Comparison of ENCODE assay signal across 35 mouse cellular contexts in genomic region chr7:116493267-116494003, GRCm38 (mm10). TPM values are rescaled to one million over a fixed set of nuclear protein-coding genes. Genes with fewer than 3 reads are reported as not detected.
A peak's percentile ranks its signal among the peaks of the same experiment; 100 is the strongest.
DNase-seq lines count a peak whose midpoint lies in the region; ATAC-seq and TF ChIP-seq lines count a peak whose summit lies in the region.
"Had no signal": no experiment of that assay in that cellular context is flagged by ENCODE, and none has a peak within 500 bp of the region (broad histone marks: within the 10 kb centered on the region; RNA-seq: fewer than 3 reads in every experiment).

No protein-coding gene starts in this region.

- no peak overlapping the region for H3K4me3 ChIP-seq in liver, postnatal 0 days (ENCODE audit: low read depth, low read length)
- peak overlapping the region; percentile 29 to 30; a peak in 3 of 4 replicates for H3K4me3 ChIP-seq in MEL (ENCODE audit: control insufficient read depth in 1 of 2, insufficient read depth in 1 of 2, low read depth in 2 of 2, low read length in 2 of 2)
- no peak overlapping the region for H3K4me3 ChIP-seq in bone marrow macrophage, adult 2 months (ENCODE audit: insufficient read depth, low read length)
- no peak overlapping the region for H3K4me3 ChIP-seq in stomach, postnatal 0 days (ENCODE audit: low read depth, low read length)
- no peak overlapping the region for H3K4me3 ChIP-seq in intestine, embryonic 15.5 days (replicated peaks)
- H3K4me3 ChIP-seq: embryonic facial prominence, embryonic 10.5 days; embryonic facial prominence, embryonic 13.5 days; erythroblast, embryonic 14.5 days; forebrain, embryonic 13.5 days; gastrocnemius, adult 2 months; heart, embryonic 12.5 days; heart, embryonic 15.5 days; hindbrain, embryonic 10.5 days; hindbrain, embryonic 13.5 days had no signal

- H3K4me1 ChIP-seq in liver, postnatal 0 days (ENCODE audit: insufficient read depth): no peaks in the 10 kb centered on the region
- H3K4me1 ChIP-seq in MEL (ENCODE audit: control insufficient read depth in 1 of 2, insufficient read depth in 2 of 2, low read length in 2 of 2): peaks cover 2 to 9% of the 10 kb centered on the region in 2 experiments; a peak in 3 of 4 replicates
- peaks cover 37% of the 10 kb centered on the region for H3K4me1 ChIP-seq in bone marrow macrophage, adult 2 months (ENCODE audit: control insufficient read depth, insufficient read depth, low read length)
- H3K4me1 ChIP-seq in stomach, postnatal 0 days (replicated peaks; ENCODE audit: control insufficient read depth, insufficient read depth): no peaks in the 10 kb centered on the region
- no peaks in the 10 kb centered on the region for H3K4me1 ChIP-seq in intestine, embryonic 15.5 days (replicated peaks)
- H3K4me1 ChIP-seq: embryonic facial prominence, embryonic 10.5 days; embryonic facial prominence, embryonic 13.5 days; forebrain, embryonic 13.5 days; heart, embryonic 12.5 days; heart, embryonic 15.5 days; hindbrain, embryonic 10.5 days; hindbrain, embryonic 13.5 days had no signal

- WGBS in liver, postnatal 0 days (ENCODE audit: insufficient replicate concordance): 54% methylated on average over 7 of the region's 7 CpGs
- 74% methylated on average over 7 of the region's 7 CpGs for WGBS in stomach, postnatal 0 days
- WGBS in intestine, embryonic 15.5 days: 77% methylated on average over 7 of the region's 7 CpGs

- H3K27ac ChIP-seq in liver, postnatal 0 days (ENCODE audit: low read depth): peak overlapping the region; percentile 72
- peak overlapping the region; percentile 89 for H3K27ac ChIP-seq in MEL (ENCODE audit: control insufficient read depth, low read depth, low read length)
- H3K27ac ChIP-seq in bone marrow macrophage, adult 2 months (ENCODE audit: insufficient read depth, low read depth, low read length): peak overlapping the region; percentile 91
- no peak overlapping the region for H3K27ac ChIP-seq in stomach, postnatal 0 days (replicated peaks)
- no peak overlapping the region for H3K27ac ChIP-seq in intestine, embryonic 15.5 days
- H3K27ac ChIP-seq: embryonic facial prominence, embryonic 10.5 days; embryonic facial prominence, embryonic 13.5 days; forebrain, embryonic 13.5 days; gastrocnemius, adult 2 months; heart, embryonic 15.5 days; hindbrain, embryonic 10.5 days; hindbrain, embryonic 13.5 days; hindbrain, postnatal 0 days had no signal

- no peaks in the 10 kb centered on the region for H3K27me3 ChIP-seq in liver, postnatal 0 days (ENCODE audit: insufficient read depth, low read length)
- H3K27me3 ChIP-seq in MEL (ENCODE audit: control insufficient read depth in 1 of 2, insufficient read depth in 2 of 2, low read length in 2 of 2): no peaks in the 10 kb centered on the region
- no peaks in the 10 kb centered on the region for H3K27me3 ChIP-seq in stomach, postnatal 0 days (ENCODE audit: control insufficient read depth, insufficient read depth, low read length)
- H3K27me3 ChIP-seq in intestine, embryonic 15.5 days (replicated peaks): no peaks in the 10 kb centered on the region
- H3K27me3 ChIP-seq: CH12.LX; embryonic facial prominence, embryonic 13.5 days; forebrain, embryonic 13.5 days; heart, embryonic 12.5 days; heart, embryonic 15.5 days; hindbrain, embryonic 13.5 days had no signal

- no peak for ATAC-seq in liver, postnatal 0 days
- ATAC-seq in stomach, postnatal 0 days (ENCODE audit: low FRiP score, low TSS enrichment): peak; percentile 23; the same call in 1 of the 2 replicates
- no peak for ATAC-seq in frontal cortex, adult (ENCODE audit: low TSS enrichment)
- no peak for ATAC-seq in intestine, embryonic 15.5 days
- ATAC-seq: activated CD4-positive, CD25-positive, alpha-beta regulatory T cell, adult 4 months; forebrain, embryonic 13.5 days; forebrain, embryonic 16.5 days; hindbrain, postnatal 0 days; inflammation-experienced regulatory T-cells, adult 6 months had no signal

- H3K9me3 ChIP-seq in liver, postnatal 0 days (ENCODE audit: low read length): peaks cover 3% of the 10 kb centered on the region; the same call in 1 of the 2 replicates
- H3K9me3 ChIP-seq in MEL (replicated peaks; ENCODE audit: insufficient read depth, low read length): no peaks in the 10 kb centered on the region
- no peaks in the 10 kb centered on the region for H3K9me3 ChIP-seq in stomach, postnatal 0 days (ENCODE audit: control insufficient read depth, low read length)
- H3K9me3 ChIP-seq in intestine, embryonic 15.5 days: no peaks in the 10 kb centered on the region
- H3K9me3 ChIP-seq: embryonic facial prominence, embryonic 10.5 days; embryonic facial prominence, embryonic 13.5 days; forebrain, embryonic 13.5 days; heart, embryonic 15.5 days; hindbrain, embryonic 10.5 days; hindbrain, embryonic 13.5 days had no signal

- no peak overlapping the region for H3K4me2 ChIP-seq in liver, postnatal 0 days (ENCODE audit: low read depth, low read length)
- H3K4me2 ChIP-seq in stomach, postnatal 0 days (replicated peaks; ENCODE audit: low read depth): no peak overlapping the region
- H3K4me2 ChIP-seq in intestine, embryonic 15.5 days (replicated peaks): no peak overlapping the region
- H3K4me2 ChIP-seq: embryonic facial prominence, embryonic 13.5 days; forebrain, embryonic 13.5 days; heart, embryonic 12.5 days; heart, embryonic 15.5 days; hindbrain, embryonic 13.5 days had no signal

- no peak for DNase-seq in liver, postnatal 0 days
- DNase-seq in liver (no peak), MEL (ENCODE audit: low read depth, low spot score) (peak; percentile 69)
- DNase-seq in stomach, postnatal 0 days (ENCODE audit: low spot score): no peak
- DNase-seq in embryo, embryonic 10.5 days (ENCODE audit: low spot score): no peak
- DNase-seq: adrenal gland, adult 8-10 months; adrenal gland, postnatal 25 days; B cell, adult 2 months; cerebellum, adult 11 months; cerebellum, adult 2 months; cerebellum, adult 9-11 months; cerebellum, postnatal 25 days; embryo, embryonic 11 days; gastrocnemius, adult 2 months; gastrocnemius, postnatal 14 days; heart, adult 11 months; heart, postnatal 10 days; heart, postnatal 36 days had no signal

- H3K9ac ChIP-seq in liver, postnatal 0 days (replicated peaks): no peak overlapping the region
- H3K9ac ChIP-seq in MEL (ENCODE audit: control insufficient read depth, low read depth, low read length, poor library complexity, severe bottlenecking): peak overlapping the region; percentile 60
- H3K9ac ChIP-seq in stomach, postnatal 0 days (ENCODE audit: low read length): no peak overlapping the region
- H3K9ac ChIP-seq in intestine, embryonic 15.5 days: no peak overlapping the region
- H3K9ac ChIP-seq: embryonic facial prominence, embryonic 13.5 days; forebrain, embryonic 13.5 days; heart, embryonic 12.5 days; heart, embryonic 15.5 days; hindbrain, embryonic 13.5 days had no signal

- no peak for TF ChIP-seq RAD21 in MEL (IDR thresholded peaks at IDR 0.05; ENCODE audit: low read depth, low read length)

- TF ChIP-seq CTCF in liver, postnatal 0 days (IDR thresholded peaks at IDR 0.05; ENCODE audit: low read depth): no peak
- no peak for TF ChIP-seq CTCF in MEL (IDR thresholded peaks at IDR 0.05 in 2 of 3, conservative IDR thresholded peaks at IDR 0.05 in 1 of 3; ENCODE audit: control insufficient read depth in 1 of 3, insufficient read depth in 1 of 3, low read depth in 2 of 3, low read length in 3 of 3, poor library complexity in 1 of 3, severe bottlenecking in 1 of 3)
- no peak for TF ChIP-seq CTCF in bone marrow macrophage, adult 2 months (IDR thresholded peaks at IDR 0.05; ENCODE audit: low read depth, low read length)
- TF ChIP-seq CTCF in stomach, postnatal 0 days (IDR thresholded peaks at IDR 0.05; ENCODE audit: low read depth): no peak

- TF ChIP-seq POLR2A in MEL (IDR thresholded peaks at IDR 0.05; ENCODE audit: control insufficient read depth in 1 of 2, insufficient read depth in 1 of 2, low read depth in 1 of 2, low read length in 2 of 2, poor library complexity in 1 of 2): 0 out of 4 replicates have a peak, but pooled peaks of 1 of the 2 experiments have one; percentile 18
- no peak for TF ChIP-seq POLR2A in bone marrow macrophage, adult 2 months (IDR thresholded peaks at IDR 0.05; ENCODE audit: borderline replicate concordance, low read depth, low read length)

- H3K79me2 ChIP-seq in MEL (ENCODE audit: control insufficient read depth, insufficient read depth, low read length, poor library complexity): no peaks in the 10 kb centered on the region

- no peaks in the 10 kb centered on the region for H3K36me3 ChIP-seq in liver, postnatal 0 days (replicated peaks; ENCODE audit: insufficient read depth, low read length)
- peaks cover 0 to 8% of the 10 kb centered on the region in 2 experiments; a peak in 2 of 4 replicates for H3K36me3 ChIP-seq in MEL (ENCODE audit: control insufficient read depth in 1 of 2, insufficient read depth in 2 of 2, low read length in 2 of 2)
- H3K36me3 ChIP-seq in stomach, postnatal 0 days (ENCODE audit: control insufficient read depth, insufficient read depth, low read length): no peaks in the 10 kb centered on the region
- no peaks in the 10 kb centered on the region for H3K36me3 ChIP-seq in intestine, embryonic 15.5 days
- H3K36me3 ChIP-seq: embryonic facial prominence, embryonic 10.5 days; embryonic facial prominence, embryonic 13.5 days; G1E; heart, embryonic 12.5 days; heart, embryonic 15.5 days; hindbrain, embryonic 10.5 days; hindbrain, embryonic 13.5 days had no signal

- no peak for TF ChIP-seq EP300 in liver, postnatal 0 days (IDR thresholded peaks at IDR 0.05; ENCODE audit: low read depth)
- peak; percentile 79 to 82 for TF ChIP-seq EP300 in MEL (IDR thresholded peaks at IDR 0.05; ENCODE audit: low read depth in 1 of 2, low read length in 2 of 2)
- TF ChIP-seq EP300 in stomach, postnatal 0 days (optimal IDR thresholded peaks at IDR 0.05): no peak

RNA-seq across cellular contexts. Expression of gene Nucb2, which starts 10.7 kb away (rescaled TPM):
- 4.9 and 6.2 TPM in 2 replicates for polyA plus RNA-seq in liver, postnatal 0 days (2015; fragmentation: Nextera tagmentation; extraction: Ambion mirVana)
- 5.5 and 5.8 TPM in 2 replicates for total RNA-seq in MEL (2012; rRNA removed)
- polyA plus RNA-seq in MEL (2012; ENCODE audit: insufficient read depth in 1 of 2, insufficient read length in 2 of 2, low read depth in 1 of 2, low replicate concordance in 2 of 2, missing spikeins in 1 of 2): 1 to 10 TPM in 1 of 2 experiments, not detected in 1; 6.4 TPM
- polyA plus RNA-seq in bone marrow macrophage, adult 2 months (2012; ENCODE audit: insufficient read depth, insufficient read length, missing spikeins): 52.9 and 55.8 TPM in 2 replicates
- 45.5 and 46.2 TPM in 2 replicates for polyA plus RNA-seq in stomach, postnatal 0 days (2015; fragmentation: Nextera tagmentation; extraction: Ambion mirVana)
- 17.0 and 21.0 TPM in 2 replicates for polyA plus RNA-seq in intestine, embryonic 15.5 days (2015; fragmentation: Nextera tagmentation; extraction: Ambion mirVana)
- polyA plus RNA-seq: erythroblast, embryonic 14.5 days had no signal

RNA-seq across cellular contexts. Expression of gene Pik3c2a, which starts 50.2 kb away (rescaled TPM):
- polyA plus RNA-seq in liver, postnatal 0 days (2015; fragmentation: Nextera tagmentation; extraction: Ambion mirVana): 4.1 and 4.8 TPM in 2 replicates
- total RNA-seq in MEL (2012; rRNA removed): 3.6 and 3.9 TPM in 2 replicates
- polyA plus RNA-seq in MEL (2012; ENCODE audit: insufficient read depth in 1 of 2, insufficient read length in 2 of 2, low read depth in 1 of 2, low replicate concordance in 2 of 2, missing spikeins in 1 of 2): 1 to 10 TPM in 1 of 2 experiments, not detected in 1; 2.6 TPM
- 38.3 and 41.3 TPM in 2 replicates for polyA plus RNA-seq in bone marrow macrophage, adult 2 months (2012; ENCODE audit: insufficient read depth, insufficient read length, missing spikeins)
- polyA plus RNA-seq in stomach, postnatal 0 days (2015; fragmentation: Nextera tagmentation; extraction: Ambion mirVana): 12.0 and 12.1 TPM in 2 replicates
- 22.3 and 24.5 TPM in 2 replicates for polyA plus RNA-seq in intestine, embryonic 15.5 days (2015; fragmentation: Nextera tagmentation; extraction: Ambion mirVana)
- polyA plus RNA-seq: erythroblast, embryonic 14.5 days had no signal

Comparison
In these comparisons a context has a peak if more than half of its experiments do, and no peak if none do; other contexts are left out.
1. H3K27ac ChIP-seq: peak in liver, postnatal 0 days (single experiment), MEL (single experiment) and bone marrow macrophage, adult 2 months (single experiment); none in stomach, postnatal 0 days (single experiment) and intestine, embryonic 15.5 days (single experiment).
2. H3K4me3 ChIP-seq: peak in MEL (2 of 2); none in liver, postnatal 0 days (single experiment), bone marrow macrophage, adult 2 months (single experiment), stomach, postnatal 0 days (single experiment) and intestine, embryonic 15.5 days (single experiment).